Mouse (Mus musculus) C2C12 (cell line): Measurements from ENCODE around the gene Grm6. TPM values are rescaled to one million over a fixed set of nuclear protein-coding genes. Genes with fewer than 3 reads are reported as not detected.

Experiments used
- H3K27me3 ChIP-seq: one replicate; pipeline ENCODE4 v1.6.1; 2011; ENCODE audit not compliant: control insufficient read depth, insufficient read depth, insufficient read length
- H3K36me3 ChIP-seq: one replicate; pipeline ENCODE4 v1.6.1; 2011; ENCODE audit not compliant: control insufficient read depth, insufficient read depth
- H3K4me3 ChIP-seq: one replicate; pipeline ENCODE4 v1.5.1; 2011; ENCODE audit warnings: mild to moderate bottlenecking, control low read depth; ENCODE audit not compliant: poor library complexity, insufficient read depth, severe bottlenecking
- H3K79me2 ChIP-seq: one replicate; pipeline ENCODE4 v1.6.1; 2011; ENCODE audit not compliant: control insufficient read depth, insufficient read depth
- H3K79me3 ChIP-seq: one replicate; pipeline ENCODE4 v1.6.1; 2011; ENCODE audit warnings: low read depth, control low read depth
- H3ac ChIP-seq: one replicate; pipeline ENCODE3; 2011; ENCODE audit warnings: low read depth; ENCODE audit not compliant: control insufficient read depth, insufficient read length
- CEBPB ChIP-seq: IDR thresholded peaks from one replicate; pipeline ENCODE4 v1.6.1; 2011; ENCODE audit warnings: low read depth, mild to moderate bottlenecking, control low read depth, moderate library complexity
- CTCF ChIP-seq: IDR thresholded peaks from one replicate; pipeline ENCODE4 v1.5.1; 2011; ENCODE audit not compliant: control insufficient read depth, insufficient read depth, insufficient read length
- FOSL1 ChIP-seq: IDR thresholded peaks from one replicate; pipeline ENCODE4 v1.8.0; 2011; ENCODE audit warnings: mild to moderate bottlenecking, low read length; ENCODE audit not compliant: poor library complexity, insufficient read depth, severe bottlenecking
- MAX ChIP-seq: IDR thresholded peaks from one replicate; pipeline ENCODE4 v1.6.1; 2011; ENCODE audit warnings: mild to moderate bottlenecking, control low read depth
- MYOD1 ChIP-seq: IDR thresholded peaks from one replicate; pipeline ENCODE4 v1.6.1; 2011; ENCODE audit warnings: low read depth; ENCODE audit not compliant: control insufficient read depth, insufficient read length
- MYOG ChIP-seq: IDR thresholded peaks from one replicate; pipeline ENCODE4 v1.6.1; 2011; ENCODE audit not compliant: control insufficient read depth, insufficient read length; ENCODE audit errors: extremely low read depth
- USF1 ChIP-seq: IDR thresholded peaks from one replicate; pipeline ENCODE4 v1.6.1; 2011; ENCODE audit warnings: low read depth, mild to moderate bottlenecking, control low read depth, moderate library complexity
- polyA plus RNA-seq: library from polyadenylated mRNA; unstranded; fragments of >200 nt; fragmentation: generic; extraction: Trizol; gene quantifications from one replicate; pipeline ENCODE4 v1.2.1, GENCODE M21; 2012; ENCODE audit warnings: missing spikeins

Grm6 gene
- polyA plus RNA-seq, 1 experiment = not detected

- TF ChIP-seq CTCF = no peak
- TF ChIP-seq CEBPB = no peak
- no peak for TF ChIP-seq MYOG
- TF ChIP-seq MYOD1 = no peak
- no peak for TF ChIP-seq MAX
- no peak for TF ChIP-seq USF1
- no peak for TF ChIP-seq FOSL1
- no peaks in the 10 kb centered on the region for H3K27me3 ChIP-seq
- H3K79me3 ChIP-seq = no peaks in the 10 kb centered on the region
- no peak overlapping the region for H3K4me3 ChIP-seq
- no peaks in the 10 kb centered on the region for H3K79me2 ChIP-seq
- H3ac ChIP-seq = no peak overlapping the region
- no peaks in the 10 kb centered on the region for H3K36me3 ChIP-seq
Observed at GRCm38 (mm10) chr11:50878641-50879040, 28.2 kb downstream of the Grm6 start.

- Histone ChIP-seq H3K79me2 (no peaks in the 10 kb centered on the region), H3K79me3 (no peaks in the 10 kb centered on the region), H3K4me3 (no peak overlapping the region), H3ac (no peak overlapping the region), H3K36me3 (no peaks in the 10 kb centered on the region), H3K27me3 (no peaks in the 10 kb centered on the region)
- TF ChIP-seq MAX (no peak), MYOG (no peak), CEBPB (no peak), CTCF (no peak), FOSL1 (no peak), USF1 (no peak), MYOD1 (no peak)
Observed at GRCm38 (mm10) chr11:50883756-50884155, 33.3 kb downstream of the Grm6 start.

- Histone ChIP-seq H3K36me3 (no peaks in the 10 kb centered on the region), H3K79me2 (no peaks in the 10 kb centered on the region), H3K4me3 (no peak overlapping the region), H3K27me3 (no peaks in the 10 kb centered on the region), H3ac (no peak overlapping the region), H3K79me3 (no peaks in the 10 kb centered on the region)
- no peak for TF ChIP-seq USF1
- no peak for TF ChIP-seq MYOD1
- no peak for TF ChIP-seq FOSL1
- TF ChIP-seq CTCF = no peak
- no peak for TF ChIP-seq MYOG
- TF ChIP-seq MAX = no peak
- TF ChIP-seq CEBPB = no peak
Observed at GRCm38 (mm10) chr11:50886231-50886932, 35.9 kb downstream of the Grm6 start.

- Histone ChIP-seq H3ac (no peak overlapping the region), H3K79me2 (no peaks in the 10 kb centered on the region), H3K36me3 (no peaks in the 10 kb centered on the region), H3K4me3 (no peak overlapping the region), H3K27me3 (no peaks in the 10 kb centered on the region), H3K79me3 (no peaks in the 10 kb centered on the region)
- TF ChIP-seq MAX (no peak), CTCF (no peak), MYOG (no peak), CEBPB (no peak), MYOD1 (no peak), FOSL1 (no peak), USF1 (no peak)
Observed at GRCm38 (mm10) chr11:50886933-50887293, 36.4 kb downstream of the Grm6 start.

GRCm38 (mm10) chr11:50887390-50888128 is 37.1 kb downstream of the Grm6 start, which contains the start of gene Zfp454:
TSS of gene Zfp454 (minus strand) at chr11:50887651.
- H3K36me3 ChIP-seq = no peaks in the 10 kb centered on the region
- no peaks in the 10 kb centered on the region for H3K79me2 ChIP-seq
- no peak for TF ChIP-seq USF1
- no peak for TF ChIP-seq CEBPB
- no peak for TF ChIP-seq MYOD1
- TF ChIP-seq MAX = no peak
- TF ChIP-seq CTCF = no peak
- no peak for TF ChIP-seq MYOG
- TF ChIP-seq FOSL1 = no peak
- no peak within 1 kb of the TSS for H3ac ChIP-seq
- no peaks in the 10 kb centered on the region for H3K27me3 ChIP-seq
- no peak within 1 kb of the TSS for H3K4me3 ChIP-seq
- H3K79me3 ChIP-seq = no peaks in the 10 kb centered on the region
